Mouse (Mus musculus) olfactory bulb, adult 2 months (tissue): ENCODE data around the gene Ssbp2.

Experiments used
- CTCF ChIP-seq: fragments of 200-500 bp; IDR thresholded peaks from 2 replicates; pipeline ENCODE4 v1.5.1; 2012; ENCODE audit warnings: low read depth, mild to moderate bottlenecking, low read length, moderate library complexity; ENCODE audit not compliant: insufficient read depth
- POLR2A ChIP-seq: fragments of 200-500 bp; IDR thresholded peaks from 2 replicates; pipeline ENCODE4 v1.6.1; 2012; ENCODE audit warnings: mild to moderate bottlenecking, low read depth, low read length, moderate library complexity; ENCODE audit not compliant: insufficient read depth

DNA sequence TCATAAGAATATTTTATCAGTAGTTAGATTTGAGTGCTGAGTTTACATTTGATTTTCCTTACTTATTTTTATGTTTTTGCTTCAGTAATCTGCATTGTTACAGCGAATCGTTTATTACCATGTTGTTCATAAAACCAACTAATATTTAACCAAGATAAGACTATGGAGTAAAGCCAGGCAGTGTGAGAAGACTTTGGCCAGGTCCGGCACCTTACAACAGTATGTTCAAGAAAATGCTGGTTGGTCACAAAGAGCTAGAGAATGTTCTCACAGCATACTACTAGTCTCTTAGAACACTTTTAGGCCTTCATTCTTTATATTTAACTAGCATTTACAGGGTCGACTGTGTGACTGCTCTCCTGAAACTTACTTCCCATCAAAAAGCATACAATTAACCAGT is 152.5 kb downstream of the Ssbp2 start:
- TF ChIP-seq CTCF (no peak), POLR2A (no peak)
